Mouse (Mus musculus) liver, adult (tissue): Measurements from ENCODE around the gene Rbm38.
A peak's percentile ranks its signal among the peaks of the same experiment; 100 is the strongest.

Experiments
- GATA4 ChIP-seq: IDR thresholded peaks from 2 replicates; pipeline ENCODE4 v1.6.1; 2014; ENCODE audit warnings: mild to moderate bottlenecking, low read length; ENCODE audit not compliant: insufficient replicate concordance

The Rbm38 gene

DNA sequence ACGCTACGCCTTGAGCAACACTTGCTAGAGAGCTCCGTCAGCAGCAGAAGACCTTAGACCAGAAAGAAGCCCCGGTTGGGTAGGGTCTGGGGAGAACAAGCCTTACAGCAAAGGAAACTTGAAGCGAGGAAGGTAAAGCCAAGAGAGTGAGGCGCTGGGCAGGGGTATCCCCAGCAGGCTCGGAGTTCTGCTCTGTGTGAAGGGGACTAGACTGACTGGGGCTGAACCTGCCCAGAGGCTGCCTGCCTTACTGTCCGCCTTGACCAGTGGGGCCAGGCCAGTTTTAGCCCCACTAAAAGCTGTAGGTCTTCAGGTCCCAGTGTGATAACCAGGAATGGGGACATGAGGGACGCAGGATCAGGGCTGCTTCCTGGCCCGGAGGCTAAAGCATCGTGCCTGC lies at the start of gene Rbm38:
Gene Rbm38 (plus strand): TSS at position 69 of the 400 bp plus-strand sequence.
- no peak for TF ChIP-seq GATA4

DNA sequence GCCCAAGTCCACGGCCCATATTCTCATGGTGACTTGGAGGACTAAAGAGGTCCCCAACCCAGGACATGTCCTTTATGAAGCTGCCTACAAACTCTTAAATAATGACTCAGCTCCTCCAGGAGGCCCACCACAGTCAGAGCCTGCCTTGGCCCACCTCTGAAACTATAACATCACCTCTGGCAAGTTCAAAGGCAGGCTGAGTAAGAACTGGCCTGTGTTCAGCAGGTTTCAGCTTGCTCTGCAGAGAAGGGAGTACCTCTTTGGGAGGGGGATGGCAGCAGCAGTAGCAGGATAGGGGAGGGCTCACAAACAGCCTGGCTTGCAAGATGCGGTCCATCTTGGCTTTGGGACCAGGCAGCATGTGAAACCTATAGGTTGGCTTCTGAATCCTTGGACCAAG lies 48.4 kb upstream of the Rbm38 start:
- TF ChIP-seq GATA4, result no peak

DNA sequence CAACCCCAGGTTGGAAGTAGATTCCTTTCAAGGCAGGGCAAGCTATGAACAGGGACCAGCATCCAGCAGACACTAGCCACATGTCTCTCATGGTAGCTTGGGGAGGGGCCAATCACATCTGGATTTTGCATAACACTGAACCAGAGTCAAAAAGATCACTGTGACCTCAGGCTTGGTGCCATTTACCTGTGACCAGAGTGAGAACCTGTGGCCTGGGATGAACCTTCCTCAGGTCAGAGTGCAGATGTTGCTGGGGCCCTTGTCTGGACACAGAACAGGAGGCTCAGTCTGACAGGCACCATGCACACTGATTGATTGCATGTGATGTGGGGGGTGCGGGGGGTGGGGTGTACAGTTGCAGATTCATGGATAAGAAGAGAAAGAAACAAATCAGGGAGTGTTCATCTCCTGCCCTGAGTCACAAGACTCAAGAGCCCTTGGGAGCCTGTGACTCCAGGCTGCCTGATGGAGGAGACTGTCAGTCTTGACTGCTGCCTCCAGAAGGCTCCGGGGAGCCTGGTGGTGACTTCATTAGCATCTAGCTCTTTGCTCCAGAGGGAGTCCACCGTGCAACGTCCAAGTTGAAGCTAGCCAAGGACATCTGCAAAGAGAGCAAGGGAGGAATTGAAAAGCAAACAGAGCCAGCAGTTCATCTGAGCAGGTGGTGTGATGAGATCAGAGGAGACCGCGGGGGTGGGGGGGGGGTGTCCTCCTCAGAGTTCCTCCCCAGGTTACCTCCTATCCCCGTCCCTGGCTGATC lies 46.3 kb upstream of the Rbm38 start:
- TF ChIP-seq GATA4, result no peak

DNA sequence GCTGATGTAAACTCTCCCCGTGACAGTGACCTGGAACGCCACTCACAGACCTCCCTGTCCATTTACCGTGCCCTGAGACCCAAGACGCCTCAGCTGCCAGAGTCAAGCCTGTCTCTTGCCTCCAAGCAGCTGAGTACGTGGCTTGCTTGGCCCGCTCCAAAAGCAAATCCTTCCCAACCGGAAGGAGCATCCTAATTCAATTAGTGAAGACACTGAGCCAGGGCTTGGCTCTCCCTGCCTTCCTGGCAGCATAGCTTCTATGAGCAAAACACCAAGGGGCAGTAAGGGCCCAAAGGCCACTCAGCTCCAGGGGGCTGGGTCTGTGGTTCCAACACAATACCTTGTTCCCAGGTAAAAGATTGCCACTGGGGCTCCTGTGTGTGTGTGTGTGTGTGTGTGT lies 45.6 kb upstream of the Rbm38 start:
- no peak for TF ChIP-seq GATA4

DNA sequence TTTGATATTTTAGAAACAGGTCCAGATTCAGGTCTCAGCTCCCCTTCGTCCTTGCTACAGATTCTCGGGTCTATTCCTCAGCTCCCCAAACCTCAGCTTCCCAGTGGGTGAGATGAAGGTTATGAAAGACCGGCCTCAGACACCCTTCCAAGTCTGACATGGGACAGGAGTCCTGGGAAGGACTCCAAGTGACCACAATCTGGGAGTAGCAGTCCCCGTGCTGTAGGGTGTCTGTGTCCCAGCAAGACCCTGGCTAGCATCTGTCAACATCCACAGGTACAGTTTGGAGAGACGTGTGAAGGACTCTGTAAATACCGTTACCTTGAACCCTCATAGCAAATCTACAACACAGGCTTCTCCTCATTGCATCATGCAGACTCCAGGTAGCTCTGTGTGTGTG lies 45.1 kb upstream of the Rbm38 start:
- TF ChIP-seq GATA4, result no peak

DNA sequence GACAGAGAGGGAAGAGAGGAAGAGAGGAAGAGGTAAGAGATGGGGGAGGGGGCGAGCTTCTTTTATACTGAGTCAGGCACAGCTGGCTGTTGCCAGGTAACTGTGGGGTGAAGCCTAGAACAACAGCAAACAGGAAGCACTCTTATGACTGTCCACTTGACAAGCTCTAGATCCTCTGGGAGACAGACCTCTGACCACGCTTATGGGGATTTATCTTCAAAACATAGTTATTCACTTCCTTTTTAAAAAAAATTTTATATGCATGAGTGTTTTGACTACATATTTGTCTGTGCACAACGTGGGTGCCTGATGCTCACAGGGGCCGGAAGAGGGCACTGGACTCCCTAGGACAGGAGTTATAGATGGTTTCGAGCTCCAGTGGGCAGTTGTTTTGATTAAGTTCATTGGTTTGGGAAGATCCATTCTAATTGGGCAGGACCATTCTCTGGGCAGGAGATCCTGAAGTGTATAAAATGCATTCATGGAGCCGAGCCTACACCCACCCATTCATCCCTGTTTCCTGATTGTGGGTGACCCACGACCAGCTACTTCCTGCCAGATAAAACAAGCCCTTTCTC lies 43.5 kb upstream of the Rbm38 start:
- no peak for TF ChIP-seq GATA4

DNA sequence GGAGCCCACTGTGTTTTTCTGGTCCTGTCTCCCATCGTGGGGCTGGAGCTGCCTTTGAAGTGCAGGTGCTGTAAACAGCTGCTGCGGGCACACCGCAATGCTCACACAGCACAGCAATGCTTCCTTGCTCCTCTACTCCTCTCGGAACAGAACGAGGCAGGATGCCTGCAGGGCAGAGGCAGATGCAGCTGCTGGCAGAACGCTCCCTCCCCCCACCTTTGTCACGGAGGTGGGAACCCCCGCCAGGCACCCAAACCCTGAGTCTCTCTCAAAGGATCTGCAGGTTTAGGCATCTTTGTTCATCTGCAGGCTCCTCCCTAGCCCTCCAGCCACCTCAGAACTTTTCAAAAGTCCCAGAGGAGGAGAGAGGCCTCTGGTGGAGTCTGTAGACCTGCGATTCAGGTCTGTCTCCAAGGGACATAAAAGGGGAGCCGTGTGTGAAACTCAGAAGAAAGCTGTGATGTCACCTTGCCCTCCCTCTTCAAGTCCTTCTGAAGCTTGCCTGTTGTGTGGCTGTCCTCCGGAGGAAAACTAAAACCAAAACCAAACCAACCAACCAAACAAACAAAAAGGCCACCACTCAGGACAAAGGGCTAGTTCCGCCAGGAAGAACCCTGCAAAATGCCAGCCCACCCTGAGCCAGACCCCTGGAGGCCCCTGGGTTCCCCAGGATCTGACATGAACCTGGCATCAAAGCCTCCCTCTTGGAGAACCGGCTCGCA lies 42.7 kb upstream of the Rbm38 start, which contains the start of gene Spo11:
Gene Spo11 (plus strand): TSS at position 292 of the 722 bp plus-strand sequence.
- no peak for TF ChIP-seq GATA4

DNA sequence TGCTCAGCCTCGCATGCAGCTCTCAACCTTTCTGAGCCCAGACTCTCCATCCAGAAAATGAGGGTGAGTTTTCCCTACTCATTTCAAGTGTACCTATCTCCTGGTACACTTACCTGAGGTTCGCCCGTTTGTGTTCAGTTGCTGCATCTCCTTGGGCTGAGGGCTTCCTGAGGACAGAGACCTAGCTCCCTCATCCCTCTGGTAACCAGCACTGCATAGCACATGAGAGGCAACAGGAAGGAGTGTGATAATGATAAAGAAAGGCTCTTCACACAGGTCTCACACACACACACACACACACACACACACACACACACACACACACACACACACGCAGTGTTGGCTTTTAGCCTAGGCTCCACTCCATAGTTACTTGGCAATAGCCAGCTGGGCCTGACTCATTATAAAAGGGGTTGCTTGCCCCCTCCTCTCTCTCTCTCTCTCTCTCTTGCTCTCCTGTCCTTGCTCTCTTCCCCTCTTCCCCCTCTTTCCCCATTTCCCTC lies 42.1 kb upstream of the Rbm38 start:
- no peak for TF ChIP-seq GATA4

DNA sequence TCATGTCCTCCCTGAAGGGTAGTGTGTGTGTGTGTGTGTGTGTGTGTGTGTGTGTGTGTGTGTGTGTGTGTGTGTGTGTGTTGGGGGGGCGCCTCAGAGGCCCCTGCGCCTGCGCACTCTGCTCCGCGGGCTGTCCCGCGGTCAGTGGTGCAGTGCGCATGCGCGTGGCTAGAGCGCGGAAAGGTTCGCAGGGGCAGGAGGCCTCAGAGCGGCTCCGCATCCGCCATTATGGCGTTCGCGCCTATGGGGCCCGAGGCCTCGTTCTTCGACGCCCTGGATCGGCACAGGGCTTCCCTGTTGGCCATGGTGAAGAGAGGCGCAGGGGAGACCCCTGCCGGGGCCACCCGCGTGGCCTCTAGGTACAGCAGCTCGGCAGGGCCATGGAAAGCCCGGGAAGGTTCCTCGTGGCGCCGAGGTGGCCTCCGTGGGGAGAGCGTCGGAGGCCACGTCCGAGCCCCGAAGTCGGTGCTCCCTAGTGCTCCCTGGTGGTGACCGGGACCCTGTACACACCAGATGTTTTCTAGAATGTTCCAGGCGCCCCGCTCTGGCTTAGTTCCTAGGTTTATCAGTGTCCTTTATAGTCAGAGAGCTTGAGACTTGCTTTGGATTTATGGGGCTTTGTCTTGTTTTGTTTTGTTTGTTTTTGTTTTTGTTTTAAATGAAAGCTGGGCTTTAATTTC lies 40.5 kb upstream of the Rbm38 start:
- TF ChIP-seq GATA4, result no peak

DNA sequence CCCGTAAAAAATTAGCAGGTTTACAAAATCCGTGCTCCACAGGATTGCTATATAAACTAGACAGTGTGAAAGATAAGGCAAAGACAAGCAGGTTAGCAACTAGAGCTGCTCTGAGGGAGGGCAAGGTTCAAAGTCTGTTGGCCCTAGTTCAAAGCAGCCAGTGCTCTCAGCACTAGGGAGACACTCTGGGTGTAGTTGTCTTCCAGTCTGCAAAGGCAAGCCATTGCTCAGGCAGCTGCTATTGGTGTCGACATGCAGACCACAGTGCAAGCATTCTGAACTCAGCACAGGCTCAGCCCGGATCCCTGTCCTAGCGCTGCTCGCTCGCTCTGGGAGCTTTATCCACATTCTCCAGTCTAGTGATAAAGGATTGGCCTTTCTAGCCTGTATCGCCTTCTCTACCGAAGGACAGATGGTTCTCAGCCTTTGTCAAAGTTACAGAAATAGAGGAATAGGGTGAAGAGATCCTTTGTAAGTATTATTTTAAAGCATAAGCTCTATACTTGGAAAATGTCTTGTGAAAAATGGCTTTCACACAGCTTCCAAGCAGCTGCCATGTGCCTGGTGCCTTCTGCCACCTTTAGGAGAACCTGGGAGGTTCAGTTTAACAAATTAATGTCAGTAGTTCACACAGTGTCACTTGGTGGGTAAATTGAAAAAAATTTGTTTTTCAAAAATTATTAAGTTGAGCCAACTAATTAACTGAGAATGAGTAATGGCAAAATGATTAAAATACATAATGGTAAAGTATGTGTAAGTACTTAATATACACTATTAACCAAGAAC lies 37.3 kb upstream of the Rbm38 start:
- TF ChIP-seq GATA4, result peak; percentile 48; the same call in 1 of the 2 replicates

DNA sequence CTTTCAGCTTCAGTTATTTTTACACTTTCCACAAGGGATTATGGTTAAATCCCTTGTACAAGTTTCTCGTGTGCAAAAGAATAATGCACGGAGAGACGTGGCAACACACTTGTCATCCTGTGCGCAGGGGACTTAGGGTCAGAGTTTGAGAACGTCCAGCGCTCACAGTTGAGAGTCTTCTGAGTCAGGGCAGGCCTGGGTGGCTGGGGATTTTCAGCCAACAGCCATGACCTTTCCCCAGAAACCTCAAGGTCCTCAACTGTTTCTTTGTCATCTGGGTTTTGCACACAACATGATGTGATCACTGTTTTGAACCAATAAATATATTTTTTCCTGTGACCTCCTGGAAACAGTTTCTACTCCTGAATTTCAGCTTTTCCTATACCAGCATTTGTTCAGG lies 30.1 kb upstream of the Rbm38 start:
- TF ChIP-seq GATA4, result no peak

DNA sequence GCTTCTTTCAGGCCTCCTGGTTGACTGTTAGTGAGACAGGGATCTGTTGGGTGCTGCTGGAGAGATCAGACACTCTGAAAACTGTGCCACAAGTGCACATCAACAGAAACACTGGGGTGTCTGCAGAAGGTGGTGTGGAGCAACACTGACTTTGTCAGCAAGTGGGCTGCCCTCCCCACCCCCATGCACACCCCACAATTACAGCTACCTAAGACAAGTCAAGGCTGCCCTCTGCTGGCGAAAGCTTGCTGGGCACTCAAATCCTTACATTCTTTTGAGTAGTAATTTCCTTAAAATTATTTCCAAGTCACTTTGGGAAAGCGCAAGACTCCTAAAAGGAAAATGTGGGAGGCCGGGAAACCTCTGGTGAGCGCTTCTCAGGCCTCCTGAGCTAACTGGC lies 24.1 kb upstream of the Rbm38 start:
- TF ChIP-seq GATA4, result no peak

DNA sequence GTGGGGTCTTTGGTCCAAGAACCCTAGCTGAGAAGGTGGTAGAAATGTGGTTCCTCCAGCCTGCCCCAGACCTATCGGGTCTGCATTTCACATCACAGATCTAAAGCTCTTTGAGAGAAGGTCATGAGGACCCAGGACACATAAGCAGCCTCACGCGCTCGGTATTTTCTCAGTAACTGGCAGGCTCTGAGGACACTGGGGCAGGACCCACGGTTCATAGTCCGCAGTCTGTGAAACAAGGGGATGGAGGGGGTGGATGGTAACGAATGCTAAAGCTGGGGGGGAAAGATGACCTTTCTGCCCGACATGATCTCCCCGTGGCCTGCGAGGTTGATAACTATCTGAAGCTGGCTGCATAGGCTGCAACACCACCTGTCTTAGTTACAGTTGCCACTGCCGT lies 22.6 kb upstream of the Rbm38 start:
- TF ChIP-seq GATA4, result no peak

DNA sequence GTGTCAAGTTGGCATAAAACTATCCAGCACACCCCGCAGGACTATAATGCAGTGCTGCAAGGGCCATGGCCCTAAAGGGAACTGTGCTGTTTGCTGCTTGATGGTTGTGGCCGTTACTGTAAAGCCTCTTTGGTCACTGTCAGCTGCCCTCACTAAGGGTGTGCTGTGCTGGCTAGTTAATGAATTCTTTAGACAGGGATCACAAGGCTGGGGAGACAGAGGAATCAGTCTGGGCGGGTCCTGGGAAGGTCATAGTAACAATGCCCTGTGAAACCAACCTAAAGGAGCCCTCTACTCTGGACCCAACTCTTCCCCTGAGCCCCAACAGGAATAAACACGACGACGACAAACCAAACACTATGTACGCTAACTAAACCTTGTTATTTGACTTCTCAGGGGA lies 21.8 kb upstream of the Rbm38 start:
- no peak for TF ChIP-seq GATA4
